Mouse (Mus musculus) cerebellum, postnatal 14 days (tissue): Measurements from ENCODE around the gene Fbxw9.

Experiments used
- DNase-seq, 2 experiments: peaks; one replicate each; pipeline ENCODE4 v3.0.0; 2021; ENCODE audit warnings: mixed read lengths in 2 of 2

Fbxw9 gene

DNA sequence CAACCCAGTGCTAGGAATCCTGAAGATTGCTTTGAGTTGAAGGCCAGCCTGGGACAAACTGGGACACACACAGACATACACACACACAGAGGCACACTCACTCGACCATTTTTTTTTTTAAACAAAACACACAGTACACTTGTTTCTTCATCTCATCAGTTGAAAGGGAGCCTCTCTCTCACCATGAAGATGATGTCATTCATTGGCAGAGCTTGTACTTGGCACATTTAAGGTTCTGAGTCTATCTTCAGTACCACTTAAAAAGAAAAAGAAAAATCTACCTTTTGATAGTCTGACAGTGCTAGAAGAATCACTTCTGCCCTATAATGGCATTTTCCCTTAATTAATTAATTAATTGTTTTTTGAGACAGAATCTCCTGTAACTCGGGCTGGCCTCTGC lies 28.9 kb downstream of the Fbxw9 start:
- DNase-seq = no peak

DNA sequence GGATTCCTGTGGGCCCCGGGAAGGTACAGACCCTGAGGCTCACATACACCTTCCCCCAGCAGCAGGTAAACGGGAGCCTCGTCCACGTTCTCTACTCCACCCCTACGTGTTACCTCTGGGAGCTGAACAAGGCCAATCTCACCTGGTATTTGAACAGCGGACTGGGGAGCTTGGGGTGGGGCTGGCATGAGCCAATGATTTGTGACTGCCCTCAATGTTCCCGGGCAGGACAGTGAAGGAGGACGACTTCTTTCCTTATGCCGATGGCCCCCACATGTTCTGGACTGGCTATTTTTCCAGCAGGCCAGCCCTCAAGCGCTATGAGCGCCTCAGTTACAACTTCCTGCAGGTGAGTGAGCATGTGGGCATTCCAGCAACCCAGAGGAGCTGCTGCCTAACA lies 31.0 kb downstream of the Fbxw9 start:
- no peak for DNase-seq

DNA sequence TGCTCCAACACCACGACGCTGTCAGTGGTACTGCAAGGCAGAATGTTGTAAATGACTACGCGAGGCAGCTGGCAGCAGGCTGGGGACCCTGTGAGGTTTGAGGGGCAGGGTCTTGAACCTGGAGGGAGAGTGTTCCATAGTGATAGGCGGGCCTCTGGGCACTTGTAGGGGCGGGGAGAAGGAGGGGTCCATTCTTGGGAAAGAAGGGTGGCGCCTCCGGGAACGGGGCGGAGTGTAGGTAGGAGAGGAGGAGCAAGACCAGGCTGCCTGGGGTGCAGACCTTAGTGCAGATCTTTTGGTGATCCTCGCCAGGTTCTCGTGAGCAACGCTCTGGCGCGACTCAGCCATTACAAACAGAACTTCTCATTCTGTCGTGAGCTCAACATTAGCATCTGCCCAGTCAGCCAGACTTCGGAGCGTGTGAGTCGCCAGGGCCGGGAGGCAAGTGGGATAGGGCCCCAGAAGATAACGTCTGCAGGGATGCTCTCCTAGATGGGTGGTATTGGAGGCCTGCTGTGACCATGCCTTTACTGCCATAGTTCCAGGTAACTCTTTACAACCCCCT lies 31.8 kb downstream of the Fbxw9 start:
- no peak for DNase-seq

DNA sequence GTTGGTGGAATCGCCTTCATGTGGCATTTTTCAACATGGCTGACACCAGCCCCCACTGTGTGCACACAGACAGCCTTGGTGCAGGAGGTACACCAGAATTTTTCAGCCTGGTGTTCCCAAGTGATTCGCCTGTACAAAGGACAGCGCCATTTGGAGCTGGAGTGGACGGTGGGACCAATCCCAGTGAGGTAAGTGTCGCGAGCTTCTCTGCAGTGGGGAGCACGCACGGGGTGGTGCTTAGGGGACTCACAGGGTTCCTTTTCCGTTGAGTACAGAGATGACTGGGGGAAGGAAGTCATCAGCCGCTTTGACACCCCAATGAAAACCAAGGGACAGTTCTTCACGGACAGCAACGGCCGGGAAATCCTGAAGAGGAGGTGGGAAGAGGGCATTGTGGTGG lies 35.2 kb downstream of the Fbxw9 start:
- DNase-seq = no peak

DNA sequence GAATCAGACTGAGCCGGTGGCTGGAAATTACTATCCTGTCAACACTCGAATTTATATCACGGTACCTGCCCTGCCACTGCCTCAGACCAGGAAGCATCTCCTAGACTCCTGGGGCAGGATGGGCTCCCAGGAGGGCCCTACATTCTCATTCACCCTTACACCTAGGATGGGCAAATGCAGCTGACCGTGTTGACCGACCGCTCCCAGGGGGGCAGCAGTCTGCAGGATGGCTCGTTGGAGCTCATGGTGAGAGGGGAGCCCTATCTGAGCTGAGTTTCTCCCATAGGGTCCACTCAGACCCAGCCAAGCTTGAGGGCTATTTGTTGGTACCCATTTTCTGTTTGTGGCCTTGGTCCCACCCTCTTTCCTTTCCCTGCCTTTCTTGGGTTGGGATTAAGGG lies 35.7 kb downstream of the Fbxw9 start:
- no peak for DNase-seq

DNA sequence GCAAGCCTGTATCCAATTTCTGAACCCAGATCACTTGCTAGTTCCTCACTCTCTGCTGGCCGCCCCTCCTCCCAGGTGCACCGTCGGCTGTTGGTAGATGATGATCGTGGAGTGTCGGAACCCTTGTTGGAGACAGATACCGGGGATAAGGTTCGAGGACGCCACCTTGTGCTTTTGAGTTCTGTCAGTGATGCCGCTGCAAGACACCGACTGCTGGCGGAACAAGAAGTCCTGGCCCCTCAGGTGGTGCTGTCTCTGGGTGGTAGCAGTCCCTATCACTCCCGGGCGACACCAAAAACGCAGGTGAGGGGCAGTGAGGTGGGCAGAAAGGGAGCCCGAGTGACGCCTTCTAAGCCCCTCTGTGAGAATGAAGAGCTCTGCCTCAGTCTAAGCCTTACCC lies 36.3 kb downstream of the Fbxw9 start:
- DNase-seq = no peak

DNA sequence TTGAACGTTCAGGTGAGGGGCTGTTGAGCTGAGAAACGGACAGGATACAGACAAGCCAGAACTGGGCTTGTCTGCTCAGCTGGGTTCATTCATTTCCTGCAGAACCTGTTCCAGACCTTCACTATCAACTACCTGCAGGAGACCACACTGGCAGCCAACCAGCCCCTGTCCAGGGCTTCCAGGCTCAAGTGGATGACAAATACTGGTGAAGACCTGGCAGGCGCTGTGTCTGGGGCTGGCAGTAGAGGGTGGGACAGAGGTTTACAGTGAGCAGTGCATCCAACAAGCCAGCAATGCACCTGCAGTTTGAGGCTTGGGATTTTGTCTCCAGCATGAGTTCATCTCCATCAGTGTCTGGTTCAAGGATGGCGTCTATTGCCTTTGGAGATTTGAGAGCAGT lies 37.0 kb downstream of the Fbxw9 start:
- no peak for DNase-seq

DNA sequence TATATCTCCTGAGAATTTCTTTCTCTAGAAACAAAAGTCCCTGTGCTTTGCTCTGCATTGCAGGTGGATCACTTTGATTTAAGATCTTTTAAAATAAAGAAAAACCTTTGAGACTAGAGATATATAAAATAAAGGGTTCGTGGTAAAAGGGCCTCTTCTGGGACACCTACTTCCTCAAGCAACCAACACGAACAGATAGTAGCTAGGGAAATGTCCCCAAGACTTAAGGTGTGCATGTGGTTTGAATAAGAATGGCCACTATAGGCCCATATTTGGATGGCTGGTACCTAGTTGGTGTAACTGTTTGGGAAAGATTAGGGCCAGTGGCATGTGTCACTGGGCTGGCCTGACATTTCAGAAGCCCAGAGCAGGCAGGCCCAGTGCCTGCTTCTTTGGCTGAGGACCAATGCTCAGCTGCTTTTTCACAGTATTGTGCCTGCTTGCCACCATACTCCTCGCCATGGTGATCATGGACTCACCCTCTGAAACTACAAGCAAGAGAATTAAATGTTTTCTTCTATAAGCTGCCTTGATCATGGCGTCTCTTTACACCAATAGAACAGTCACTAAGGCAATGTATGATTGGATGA lies 40.3 kb downstream of the Fbxw9 start:
- DNase-seq = no peak

DNA sequence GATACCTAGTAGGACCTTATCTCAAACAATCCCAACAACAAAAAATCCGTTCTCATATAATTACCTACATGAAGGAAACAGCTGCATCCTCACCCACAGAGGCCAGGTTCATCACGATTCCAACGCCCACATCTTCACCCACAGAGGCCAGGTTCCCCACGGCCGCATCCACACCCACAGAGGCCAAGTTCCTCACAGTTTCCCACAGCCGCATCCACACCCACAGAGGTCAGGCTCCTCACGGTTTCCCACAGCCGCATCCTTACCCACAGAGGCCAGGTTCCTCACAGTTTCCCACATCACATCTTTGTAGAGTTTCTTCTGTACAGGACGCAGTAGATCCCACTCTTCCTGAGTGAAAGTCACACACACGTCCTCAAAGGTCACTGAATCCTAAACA lies 53.4 kb downstream of the Fbxw9 start:
- no peak for DNase-seq

DNA sequence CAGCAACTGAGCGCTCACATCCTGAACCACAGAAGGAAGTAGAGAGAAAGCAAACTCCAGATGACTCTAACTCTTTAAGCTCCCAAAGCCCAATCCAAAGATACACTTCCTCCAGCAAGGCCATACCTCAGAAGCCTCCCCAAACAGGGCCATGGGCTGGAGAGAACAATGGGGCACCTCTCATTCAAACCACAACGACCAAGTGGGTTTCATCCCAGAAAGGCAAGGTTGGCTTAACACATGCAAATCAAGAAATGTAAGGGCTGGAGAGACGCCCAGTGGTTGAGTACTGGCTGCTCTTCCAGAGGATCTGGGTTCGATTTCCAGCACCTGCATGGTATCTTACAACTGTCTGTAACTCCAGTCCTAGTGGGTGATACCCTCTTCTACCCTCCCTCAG lies 55.6 kb downstream of the Fbxw9 start:
- no peak for DNase-seq
